Mouse (Mus musculus) spleen, postnatal 4 days (tissue): ENCODE measurements around the gene Arid3a.
"Not testable (repeated sequence)": the region's sequence is repeated elsewhere in the genome, so short reads cannot be mapped to it uniquely, and the experiment has no call there.

Source experiments
- DNase-seq, 2 experiments: peaks; one replicate each; pipeline ENCODE4 v3.0.0; 2022; ENCODE audit warnings: low spot score in 2 of 2

Arid3a gene

GRCm38 (mm10) chr10:79926491-79927323 is at the start of gene Arid3a:
TSS of gene Arid3a (plus strand) at chr10:79927043.
- peak; percentile 87 to 94 for DNase-seq

DNA sequence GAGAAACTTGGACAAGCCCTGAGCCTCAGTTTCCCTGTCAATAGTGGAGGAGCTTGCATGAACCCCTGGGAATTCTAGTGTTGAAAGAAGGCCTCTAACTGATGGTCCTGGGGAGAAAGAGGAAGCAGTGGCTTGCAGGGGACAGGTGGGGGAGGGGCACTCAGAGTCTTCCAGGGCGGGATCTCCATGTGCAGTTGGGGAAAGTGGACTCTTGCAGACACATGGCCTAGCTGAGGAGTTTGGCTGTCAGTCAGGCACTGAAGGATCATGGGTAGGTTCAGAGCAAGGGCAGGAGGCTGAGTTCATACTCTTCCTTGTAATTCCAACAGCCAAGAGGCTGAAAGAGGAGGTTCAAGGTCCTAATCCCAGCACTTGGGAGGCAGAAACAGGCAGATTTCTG is 49.7 kb upstream of the Arid3a start:
- no peak for DNase-seq

DNA sequence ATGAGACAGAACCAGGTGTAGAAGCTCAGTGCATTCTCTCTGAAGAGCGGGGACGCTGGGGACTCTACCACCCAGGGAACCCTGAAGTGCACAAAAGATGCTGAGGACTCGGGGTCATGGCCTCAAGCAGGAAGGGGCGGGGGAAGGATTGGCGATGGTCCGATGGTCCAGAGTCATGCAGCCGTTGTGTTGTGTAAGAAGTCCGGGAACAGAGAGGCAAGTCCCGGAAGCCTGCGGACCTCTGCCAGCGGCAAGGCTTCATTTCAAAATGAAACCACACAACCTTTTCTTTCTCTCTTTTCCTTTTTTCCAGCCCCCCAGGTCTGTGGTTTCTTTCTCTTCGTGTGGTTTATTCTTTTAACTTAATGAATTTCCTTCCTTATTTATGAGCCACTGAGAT is 49.1 kb upstream of the Arid3a start:
- DNase-seq: no peak

GRCm38 (mm10) chr10:79879527-79879926 is 47.3 kb upstream of the Arid3a start:
- DNase-seq: no peak

DNA sequence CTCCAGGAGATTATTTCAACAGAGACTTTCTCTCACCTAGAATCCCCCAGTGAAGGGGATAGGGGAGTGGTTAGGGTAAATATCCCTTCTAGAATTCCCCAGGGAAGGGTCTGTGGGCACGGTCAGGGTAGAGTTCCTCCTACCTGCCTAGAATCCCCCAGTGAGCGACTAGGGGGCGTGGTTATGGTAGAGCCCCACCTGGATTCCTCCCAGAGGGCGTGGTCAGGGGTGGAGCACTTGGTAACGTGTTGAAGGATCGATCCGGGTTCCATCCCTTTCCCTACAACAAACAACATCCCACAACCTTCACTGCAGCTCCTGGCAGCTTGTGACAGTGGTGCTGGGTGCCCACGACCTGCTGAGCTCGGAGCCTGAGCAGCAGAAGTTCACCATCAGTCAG is 46.1 kb upstream of the Arid3a start:
- no peak for DNase-seq

DNA sequence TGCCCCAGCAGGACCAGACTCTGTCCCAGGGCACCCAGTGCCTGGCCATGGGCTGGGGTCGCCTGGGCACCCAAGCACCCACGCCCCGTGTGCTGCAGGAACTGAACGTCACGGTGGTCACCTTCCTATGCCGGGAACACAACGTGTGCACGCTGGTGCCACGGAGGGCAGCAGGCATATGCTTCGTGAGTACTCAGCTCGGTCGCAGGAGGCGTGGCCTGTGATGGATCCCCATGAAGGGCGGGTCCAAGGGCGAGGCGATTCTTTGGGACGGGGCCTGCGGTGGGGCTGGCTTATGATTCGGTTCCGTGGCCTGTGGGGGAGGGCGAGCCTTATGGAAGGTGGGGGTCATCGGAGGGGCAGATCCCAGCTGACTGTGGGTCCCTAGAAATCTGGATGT is 44.9 kb upstream of the Arid3a start:
- peak in 1 of 2 experiments; percentile 72 for DNase-seq

DNA sequence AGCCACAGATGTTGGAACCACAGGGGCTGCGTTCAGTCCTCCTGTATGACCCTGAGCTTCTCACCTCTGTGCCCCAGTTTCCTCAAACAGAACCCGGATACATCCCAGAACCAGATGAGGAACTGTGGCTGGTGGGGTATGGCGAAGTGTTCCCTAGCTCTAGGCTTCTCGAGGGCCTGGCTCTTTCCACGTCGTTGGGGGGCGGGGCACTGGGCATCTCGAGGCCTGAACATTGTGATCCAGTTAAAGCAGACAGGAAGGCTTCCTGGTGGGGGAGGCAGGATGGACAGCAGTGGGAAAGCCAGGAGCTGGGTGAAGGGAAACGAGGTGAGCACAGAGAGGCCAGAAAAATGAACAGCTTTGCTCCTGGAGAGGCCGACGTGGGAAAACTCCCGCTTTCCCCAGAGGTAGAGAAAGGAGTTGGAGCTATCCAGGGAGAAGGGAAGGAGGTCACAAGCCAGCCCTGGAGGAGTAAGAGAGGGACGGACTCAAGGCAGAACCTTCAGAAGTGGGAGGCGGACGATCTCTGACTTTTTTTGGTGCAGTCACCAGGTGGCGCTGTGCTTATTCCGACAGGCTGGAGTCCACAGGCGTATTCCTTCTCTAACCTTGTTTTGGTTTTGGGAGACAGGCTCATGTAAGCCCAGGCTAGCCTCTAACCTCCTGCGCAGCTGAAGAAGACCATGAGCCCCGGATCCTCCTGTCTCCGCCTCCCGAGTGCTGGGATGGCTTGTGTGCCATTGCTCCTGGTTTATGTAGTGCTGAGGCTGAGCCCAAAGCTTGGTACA is 43.4 kb upstream of the Arid3a start:
- peak; percentile 75 to 92 for DNase-seq

DNA sequence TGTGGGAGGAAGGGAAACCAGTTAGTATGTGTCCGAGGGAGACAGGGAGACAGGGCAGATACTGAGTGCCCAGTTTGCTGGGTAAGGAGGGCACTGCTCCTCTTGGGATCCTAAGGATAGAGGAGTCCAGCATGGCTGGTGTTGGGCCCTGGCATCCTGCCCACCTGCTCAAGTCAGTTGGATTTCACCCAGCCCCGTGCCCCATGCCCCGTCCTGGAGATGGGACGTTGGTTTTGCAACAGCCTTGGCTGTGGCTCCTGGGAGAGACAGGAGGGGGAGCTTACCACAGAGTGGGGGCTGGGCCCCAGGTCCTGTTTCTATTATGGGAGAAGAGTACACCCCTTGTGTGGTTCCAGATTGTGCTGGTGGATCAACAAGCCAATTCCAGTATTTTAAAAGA is 42.4 kb upstream of the Arid3a start:
- DNase-seq: no peak

GRCm38 (mm10) chr10:79884938-79885337 is 41.9 kb upstream of the Arid3a start:
- not testable (repeated sequence) for DNase-seq

DNA sequence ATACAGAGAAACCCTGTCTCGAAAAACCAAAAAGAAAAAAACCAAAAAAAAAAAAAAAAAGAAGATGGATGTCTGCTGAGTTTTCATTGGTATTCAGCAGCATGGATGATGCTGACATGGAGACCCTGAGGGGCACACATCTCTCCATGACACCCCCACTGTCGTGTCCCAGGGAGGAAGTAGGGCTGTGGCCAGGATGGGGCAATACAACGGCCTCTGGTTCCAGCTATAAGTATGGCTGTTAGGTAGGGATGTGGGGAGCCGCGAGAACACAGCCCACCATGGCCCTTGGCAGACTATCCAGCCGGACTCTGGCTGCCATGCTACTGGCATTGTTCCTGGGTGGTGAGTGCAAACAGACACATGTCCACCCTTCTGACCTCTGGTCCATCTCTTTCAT is 40.8 kb upstream of the Arid3a start, which contains the start of gene Elane:
TSS of gene Elane (plus strand) at position 194 of the 400 bp plus-strand sequence.
- no peak for DNase-seq

GRCm38 (mm10) chr10:79886611-79887010 is 40.2 kb upstream of the Arid3a start:
- DNase-seq: no peak

DNA sequence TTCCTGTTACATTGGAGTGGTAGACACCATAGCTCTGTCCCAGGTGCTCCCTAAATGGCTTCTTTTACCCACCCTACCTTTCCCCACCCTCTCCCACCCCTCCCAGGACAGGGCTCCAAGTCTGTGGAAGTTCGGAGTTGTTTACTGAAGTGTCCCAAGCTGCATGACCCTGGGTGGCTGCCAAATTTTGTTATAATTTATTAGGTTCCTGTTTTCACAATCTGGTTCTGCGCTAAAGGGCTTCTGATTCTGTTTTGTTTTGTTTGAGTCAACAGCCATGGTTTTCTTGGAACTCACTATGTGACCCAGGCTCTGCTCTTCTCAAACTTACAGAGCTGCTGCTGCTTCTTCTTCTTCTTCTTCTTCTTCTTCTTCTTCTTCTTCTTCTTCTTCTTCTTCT is 37.5 kb upstream of the Arid3a start:
- no peak for DNase-seq

- no peak for DNase-seq
These were observed 36.2 kb upstream of the Arid3a start, which contains the start of gene Cfd for GRCm38 (mm10) chr10:79890670-79891069. TSS of gene Cfd (plus strand) at chr10:79890853.

- DNase-seq: peak; percentile 85 to 96
These were observed 34.3 kb upstream of the Arid3a start for GRCm38 (mm10) chr10:79892451-79893118.

GRCm38 (mm10) chr10:79896306-79896705 is 30.5 kb upstream of the Arid3a start:
- DNase-seq: no peak

DNA sequence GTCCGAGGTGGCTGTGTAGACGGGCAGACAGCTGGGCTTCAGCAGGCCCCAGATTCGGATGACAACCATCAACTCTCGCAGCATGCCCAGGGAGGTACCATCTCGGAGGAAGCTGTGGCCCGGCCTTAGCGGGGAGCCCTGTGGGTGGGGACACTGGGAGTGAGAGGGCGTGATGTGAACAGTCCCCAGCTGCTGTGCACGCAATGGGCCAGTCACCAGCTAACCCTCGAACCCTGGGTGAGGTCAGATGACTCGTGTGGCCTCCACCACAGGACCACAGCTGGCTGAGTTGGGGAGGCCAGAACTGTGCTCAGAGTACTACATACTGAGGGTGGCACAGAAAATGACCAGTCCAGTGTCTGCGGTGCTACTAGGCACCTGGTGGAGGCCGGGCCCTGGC is 30.0 kb upstream of the Arid3a start:
- DNase-seq: no peak

GRCm38 (mm10) chr10:79897316-79898245 is 29.3 kb upstream of the Arid3a start:
- no peak for DNase-seq

DNA sequence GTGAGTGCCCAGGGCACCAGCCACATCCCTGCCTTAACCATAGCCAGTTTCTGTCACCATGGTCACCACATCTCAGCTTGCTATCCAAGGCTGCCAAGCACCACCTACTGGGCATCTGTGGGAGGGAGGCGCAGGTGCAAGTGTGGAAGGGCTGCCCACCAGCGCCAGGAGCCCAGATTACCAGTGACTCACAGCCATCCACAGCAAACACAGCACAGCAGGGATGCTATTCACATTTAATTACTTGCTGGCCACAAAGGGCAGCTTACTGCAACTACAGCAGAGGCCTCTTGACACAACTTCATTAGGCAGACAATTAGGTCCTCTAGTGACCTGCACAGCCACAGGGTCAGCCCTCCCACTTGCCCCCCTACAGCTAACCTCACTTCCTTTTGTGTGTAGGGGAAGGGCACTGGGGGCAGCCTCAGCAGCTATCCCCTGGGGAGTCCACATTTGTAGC is 25.9 kb upstream of the Arid3a start:
- no peak for DNase-seq

DNA sequence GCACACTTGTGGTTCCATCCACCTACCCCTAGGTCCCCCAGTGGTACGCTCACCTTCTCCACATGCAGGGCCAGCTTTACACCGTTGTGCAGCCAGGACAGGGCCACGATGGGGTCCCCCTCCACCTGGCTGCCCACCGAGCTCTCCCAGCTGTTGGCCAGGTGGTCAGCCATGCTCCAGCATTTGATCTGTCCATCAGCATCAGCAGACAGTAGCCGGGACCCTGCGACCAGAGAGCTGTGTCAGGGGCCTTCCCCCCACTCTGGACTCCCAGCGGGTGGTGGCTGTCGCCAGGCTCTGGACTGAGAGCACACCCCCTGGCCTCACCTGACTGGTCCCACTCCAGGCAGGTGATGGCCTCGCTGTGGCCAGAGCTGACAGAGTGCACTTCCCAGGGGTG is 20.1 kb upstream of the Arid3a start:
- DNase-seq: no peak

- DNase-seq: no peak
These were observed 19.4 kb upstream of the Arid3a start for GRCm38 (mm10) chr10:79907415-79907814.
